Mouse (Mus musculus) small intestine, adult 2 months (tissue): ENCODE measurements around the gene Cyp4v3.

Experiments used
- CTCF ChIP-seq: fragments of 200-500 bp; IDR thresholded peaks from 2 replicates; pipeline ENCODE4 v1.5.1; 2012; ENCODE audit warnings: low read depth, mild to moderate bottlenecking, control low read depth, inconsistent platforms, low read length, moderate library complexity, mixed read lengths; ENCODE audit not compliant: insufficient replicate concordance, insufficient read length; ENCODE audit errors: extremely low read depth
- POLR2A ChIP-seq: fragments of 200-500 bp; IDR thresholded peaks from 2 replicates; pipeline ENCODE4 v1.6.1; 2012; ENCODE audit warnings: low read depth, mild to moderate bottlenecking, control low read depth, inconsistent platforms, low read length, moderate library complexity

GRCm38 (mm10) chr8:45381963-45382347, 48.9 kb upstream of the Cyp4v3 start, which contains the start of gene Fam149a:
- no peak for TF ChIP-seq POLR2A
- TF ChIP-seq CTCF = no peak
